Mouse (Mus musculus): Measurements from ENCODE around the gene Bub1b. TPM values are rescaled to one million over a fixed set of nuclear protein-coding genes. Genes with fewer than 3 reads are reported as not detected.

Gene Bub1b
- 41.9 TPM for polyA plus RNA-seq (2014; fragmentation: Illumina TruSeq; extraction: RNeasy Lipid Tissue Mini Kit (QIAGEN cat#74804); ENCODE audit: low read depth, low replicate concordance)

GRCm38 (mm10) chr2:118597673-118598568 lies at the start of gene Bub1b:
Gene Bub1b (plus strand): TSS chr2:118598211.

GRCm38 (mm10) chr2:118549507-118550473 lies 48.2 kb upstream of the Bub1b start, which contains the start of gene Bmf:
Gene Bmf (minus strand): TSS chr2:118549687.

GRCm38 (mm10) chr2:118662902-118663803 lies 65.1 kb downstream of the Bub1b start, which contains the start of gene Pak6:
Gene Pak6 (plus strand): TSS chr2:118663303.

Other genes with a start within 250 kb of the Bub1b start
- 0.07 TPM for gene Gpr176, start 224.8 kb upstream of the Bub1b start, polyA plus RNA-seq (2014; fragmentation: Illumina TruSeq; extraction: RNeasy Lipid Tissue Mini Kit (QIAGEN cat#74804); ENCODE audit: low read depth, low replicate concordance)
- gene Eif2ak4, start 209.6 kb upstream of the Bub1b start, polyA plus RNA-seq (2014; fragmentation: Illumina TruSeq; extraction: RNeasy Lipid Tissue Mini Kit (QIAGEN cat#74804); ENCODE audit: low read depth, low replicate concordance), result 4.4 TPM
- gene Srp14, start 118.5 kb upstream of the Bub1b start, polyA plus RNA-seq (2014; fragmentation: Illumina TruSeq; extraction: RNeasy Lipid Tissue Mini Kit (QIAGEN cat#74804); ENCODE audit: low read depth, low replicate concordance), result 244 TPM
- 0.32 TPM for gene Bmf, start 48.5 kb upstream of the Bub1b start, polyA plus RNA-seq (2014; fragmentation: Illumina TruSeq; extraction: RNeasy Lipid Tissue Mini Kit (QIAGEN cat#74804); ENCODE audit: low read depth, low replicate concordance)
- gene Pak6, start 65.1 kb downstream of the Bub1b start, polyA plus RNA-seq (2014; fragmentation: Illumina TruSeq; extraction: RNeasy Lipid Tissue Mini Kit (QIAGEN cat#74804); ENCODE audit: low read depth, low replicate concordance), result 0.71 TPM
- 0.57 TPM for gene Ankrd63, start 105.8 kb downstream of the Bub1b start, polyA plus RNA-seq (2014; fragmentation: Illumina TruSeq; extraction: RNeasy Lipid Tissue Mini Kit (QIAGEN cat#74804); ENCODE audit: low read depth, low replicate concordance)
- gene Plcb2, start 130.2 kb downstream of the Bub1b start, polyA plus RNA-seq (2014; fragmentation: Illumina TruSeq; extraction: RNeasy Lipid Tissue Mini Kit (QIAGEN cat#74804); ENCODE audit: low read depth, low replicate concordance), result 3.0 TPM
- gene Inafm2, start 147.5 kb downstream of the Bub1b start, polyA plus RNA-seq (2014; fragmentation: Illumina TruSeq; extraction: RNeasy Lipid Tissue Mini Kit (QIAGEN cat#74804); ENCODE audit: low read depth, low replicate concordance), result 27.8 TPM
- 0.39 TPM for gene Ccdc9b, start 164.4 kb downstream of the Bub1b start, polyA plus RNA-seq (2014; fragmentation: Illumina TruSeq; extraction: RNeasy Lipid Tissue Mini Kit (QIAGEN cat#74804); ENCODE audit: low read depth, low replicate concordance)
- gene Phgr1, start 174.6 kb downstream of the Bub1b start, polyA plus RNA-seq (2014; fragmentation: Illumina TruSeq; extraction: RNeasy Lipid Tissue Mini Kit (QIAGEN cat#74804); ENCODE audit: low read depth, low replicate concordance), result not detected
- gene Disp2, start 181.5 kb downstream of the Bub1b start, polyA plus RNA-seq (2014; fragmentation: Illumina TruSeq; extraction: RNeasy Lipid Tissue Mini Kit (QIAGEN cat#74804); ENCODE audit: low read depth, low replicate concordance), result 0.13 TPM
- 186 TPM for gene Knstrn, start 215.8 kb downstream of the Bub1b start, polyA plus RNA-seq (2014; fragmentation: Illumina TruSeq; extraction: RNeasy Lipid Tissue Mini Kit (QIAGEN cat#74804); ENCODE audit: low read depth, low replicate concordance)

Measured in testis, adult 10 weeks (tissue).